Mouse (Mus musculus): ENCODE results near the gene Rab5b. TPM values are rescaled to one million over a fixed set of nuclear protein-coding genes. Genes with fewer than 3 reads are reported as not detected.

Gene Rab5b
- total RNA-seq, 2 experiments from 2014 or later: 16.2 to 19.1 TPM

Other genes with a start within 250 kb of the Rab5b start
- 98.5 and 119 TPM in 2 replicates for gene Smarcc2, start 237.0 kb downstream of the Rab5b start, total RNA-seq (2014; fragmentation: Nextera tagmentation)
- gene Smarcc2, start 237.0 kb downstream of the Rab5b start, total RNA-seq (2017): 62.9 and 73.3 TPM in 2 replicates
- gene Myl6, start 202.1 kb downstream of the Rab5b start, total RNA-seq (2014; fragmentation: Nextera tagmentation): 655 and 828 TPM in 2 replicates
- gene Myl6, start 202.1 kb downstream of the Rab5b start, total RNA-seq (2017): 663 and 819 TPM in 2 replicates
- 3.7 and 6.3 TPM in 2 replicates for gene Myl6b, start 197.6 kb downstream of the Rab5b start, total RNA-seq (2014; fragmentation: Nextera tagmentation)
- 0.56 TPM in 1 of 2 replicates, not detected in the other for gene Myl6b, start 197.6 kb downstream of the Rab5b start, total RNA-seq (2017)
- 49.7 and 53.8 TPM in 2 replicates for gene Esyt1, start 170.4 kb downstream of the Rab5b start, total RNA-seq (2014; fragmentation: Nextera tagmentation)
- gene Esyt1, start 170.4 kb downstream of the Rab5b start, total RNA-seq (2017): 59.2 and 66.2 TPM in 2 replicates
- gene Zc3h10, start 148.5 kb downstream of the Rab5b start, total RNA-seq (2014; fragmentation: Nextera tagmentation): 5.6 and 6.7 TPM in 2 replicates
- gene Zc3h10, start 148.5 kb downstream of the Rab5b start, total RNA-seq (2017): 8.3 and 10.2 TPM in 2 replicates
- 7,210 and 7,602 TPM in 2 replicates for gene Rpl41, start 147.0 kb downstream of the Rab5b start, total RNA-seq (2014; fragmentation: Nextera tagmentation)
- gene Rpl41, start 147.0 kb downstream of the Rab5b start, total RNA-seq (2017): 3,211 and 3,934 TPM in 2 replicates
- 419 and 446 TPM in 2 replicates for gene Pa2g4, start 130.3 kb downstream of the Rab5b start, total RNA-seq (2014; fragmentation: Nextera tagmentation)
- 426 and 489 TPM in 2 replicates for gene Pa2g4, start 130.3 kb downstream of the Rab5b start, total RNA-seq (2017)
- gene Erbb3, start 106.6 kb downstream of the Rab5b start, total RNA-seq (2014; fragmentation: Nextera tagmentation): 1.9 and 3.2 TPM in 2 replicates
- gene Erbb3, start 106.6 kb downstream of the Rab5b start, total RNA-seq (2017): 0.09 and 1.2 TPM in 2 replicates
- gene Rps26, start 69.5 kb downstream of the Rab5b start, total RNA-seq (2014; fragmentation: Nextera tagmentation): 3,309 and 3,313 TPM in 2 replicates
- 1,110 and 1,543 TPM in 2 replicates for gene Rps26, start 69.5 kb downstream of the Rab5b start, total RNA-seq (2017)
- gene Ikzf4, start 50.3 kb downstream of the Rab5b start, total RNA-seq (2014; fragmentation: Nextera tagmentation): 0.25 and 0.26 TPM in 2 replicates
- gene Ikzf4, start 50.3 kb downstream of the Rab5b start, total RNA-seq (2017): 0.19 TPM in 1 of 2 replicates, not detected in the other
- 7.0 and 7.8 TPM in 2 replicates for gene Suox, start 22.2 kb downstream of the Rab5b start, total RNA-seq (2014; fragmentation: Nextera tagmentation)
- 4.6 and 5.1 TPM in 2 replicates for gene Suox, start 22.2 kb downstream of the Rab5b start, total RNA-seq (2017)
- not detected in 2 replicates for gene Pmel, start 7.9 kb upstream of the Rab5b start, total RNA-seq (2014; fragmentation: Nextera tagmentation)
- gene Pmel, start 7.9 kb upstream of the Rab5b start, total RNA-seq (2017): not detected in 2 replicates
- gene Cdk2, start 8.8 kb upstream of the Rab5b start, total RNA-seq (2014; fragmentation: Nextera tagmentation): 68.6 and 94.9 TPM in 2 replicates
- gene Cdk2, start 8.8 kb upstream of the Rab5b start, total RNA-seq (2017): 46.7 and 66.1 TPM in 2 replicates
- 10.6 and 11.4 TPM in 2 replicates for gene Dgka, start 48.6 kb upstream of the Rab5b start, total RNA-seq (2014; fragmentation: Nextera tagmentation)
- gene Dgka, start 48.6 kb upstream of the Rab5b start, total RNA-seq (2017): 1.0 and 6.1 TPM in 2 replicates
- gene Pym1, start 51.6 kb upstream of the Rab5b start, total RNA-seq (2014; fragmentation: Nextera tagmentation): 26.6 and 38.0 TPM in 2 replicates
- 27.0 and 58.4 TPM in 2 replicates for gene Pym1, start 51.6 kb upstream of the Rab5b start, total RNA-seq (2017)
- not detected in 2 replicates for gene Mmp19, start 94.6 kb upstream of the Rab5b start, total RNA-seq (2014; fragmentation: Nextera tagmentation)
- gene Mmp19, start 94.6 kb upstream of the Rab5b start, total RNA-seq (2017): 0.05 and 0.23 TPM in 2 replicates
- gene Dnajc14, start 107.8 kb upstream of the Rab5b start, total RNA-seq (2014; fragmentation: Nextera tagmentation): 18.6 and 21.5 TPM in 2 replicates
- 20.8 and 30.7 TPM in 2 replicates for gene Dnajc14, start 107.8 kb upstream of the Rab5b start, total RNA-seq (2017)
- gene Tmem198b, start 108.1 kb upstream of the Rab5b start, total RNA-seq (2014; fragmentation: Nextera tagmentation): 4.6 and 6.9 TPM in 2 replicates
- gene Tmem198b, start 108.1 kb upstream of the Rab5b start, total RNA-seq (2017): 1.5 and 2.8 TPM in 2 replicates
- 166 and 201 TPM in 2 replicates for gene Sarnp, start 121.1 kb upstream of the Rab5b start, total RNA-seq (2014; fragmentation: Nextera tagmentation)
- gene Sarnp, start 121.1 kb upstream of the Rab5b start, total RNA-seq (2017): 364 and 369 TPM in 2 replicates
- gene Ormdl2, start 125.4 kb upstream of the Rab5b start, total RNA-seq (2014; fragmentation: Nextera tagmentation): 70.3 and 79.9 TPM in 2 replicates
- 99.3 and 115 TPM in 2 replicates for gene Ormdl2, start 125.4 kb upstream of the Rab5b start, total RNA-seq (2017)
- gene Gdf11, start 195.5 kb upstream of the Rab5b start, total RNA-seq (2014; fragmentation: Nextera tagmentation): 0.35 TPM in 1 of 2 replicates, not detected in the other
- 0.69 TPM in 1 of 2 replicates, not detected in the other for gene Gdf11, start 195.5 kb upstream of the Rab5b start, total RNA-seq (2017)
- gene Cd63, start 204.7 kb upstream of the Rab5b start, total RNA-seq (2014; fragmentation: Nextera tagmentation): 6.8 and 19.4 TPM in 2 replicates
- gene Cd63, start 204.7 kb upstream of the Rab5b start, total RNA-seq (2017): 15.5 and 18.0 TPM in 2 replicates
- gene Rdh5, start 226.6 kb upstream of the Rab5b start, total RNA-seq (2014; fragmentation: Nextera tagmentation): 12.8 and 19.0 TPM in 2 replicates
- 1.1 and 3.0 TPM in 2 replicates for gene Rdh5, start 226.6 kb upstream of the Rab5b start, total RNA-seq (2017)
- gene Bloc1s1, start 227.8 kb upstream of the Rab5b start, total RNA-seq (2014; fragmentation: Nextera tagmentation): 45.7 and 94.6 TPM in 2 replicates
- gene Bloc1s1, start 227.8 kb upstream of the Rab5b start, total RNA-seq (2017): 73.8 and 82.2 TPM in 2 replicates
- not detected in 2 replicates for gene Itga7, start 237.6 kb upstream of the Rab5b start, total RNA-seq (2014; fragmentation: Nextera tagmentation)
- 0.04 and 0.19 TPM in 2 replicates for gene Itga7, start 237.6 kb upstream of the Rab5b start, total RNA-seq (2017)

Data from megakaryocyte-erythroid progenitor cell, adult 5-6 weeks (primary cell).